Mouse (Mus musculus) Patski (cell line): ENCODE data around the gene Capn5. TPM values are rescaled to one million over a fixed set of nuclear protein-coding genes. Genes with fewer than 3 reads are reported as not detected.
A peak's percentile ranks its signal among the peaks of the same experiment; 100 is the strongest.

Experiments used
- ATAC-seq: fragments of 100-300 bp; one replicate; pipeline ENCODE4 v1.8.0; 2021
- CTCF ChIA-PET: fragments of 350-600 bp; sonication (Branson Sonifier 250); formaldehyde crosslinking; loops from one replicate; lab custom pipeline; 2022; ENCODE audit warnings: inconsistent platforms; lab: Charles Lee
- POLR2A ChIA-PET: fragments of 350-600 bp; sonication (Branson Sonifier 250); formaldehyde crosslinking; loops from one replicate; lab custom pipeline; 2022; ENCODE audit warnings: antibody characterized with exemption, inconsistent platforms; lab: Charles Lee
- DNase-seq: peaks from one replicate; pipeline ENCODE4 v3.0.0-alpha.2; 2011; ENCODE audit warnings: low read depth, low spot score
- H3K27me3 ChIP-seq: fragments of 371-371 bp; one replicate; pipeline ENCODE4 v1.5.1; 2021
- CTCF ChIP-seq: fragments of 100-300 bp; IDR thresholded peaks from one replicate; pipeline ENCODE4 v1.5.1; 2021
- in situ Hi-C: fragments of 300-500 bp; cut with MboI; formaldehyde crosslinking; loops from 3 replicates; pipeline ENCODE4 v1.11.1; 2018; ENCODE audit warnings: low pct_unique_long_range_greater_than_20kb, mixed read lengths
- polyA plus RNA-seq: library from polyadenylated mRNA; unstranded; gene quantifications from one replicate; pipeline ENCODE4 v1.2.3, GENCODE M21; 2021

Capn5 gene
- polyA plus RNA-seq, 1 experiment from 2014 or later, result 69.8 TPM

- ChIA-PET POLR2A (no interaction called here), CTCF (interaction anchor here (0.8 to 1.9 kb wide), 3 partner anchors 9 to 16 kb away, joined by 3 to 7 read pairs (median 3); no protein-coding TSS in a partner anchor)
- H3K27me3 ChIP-seq, result no peaks in the 10 kb centered on the region
- no peak for ATAC-seq
- in situ Hi-C loops, result no loop called here
- DNase-seq, result no peak
- no peak for TF ChIP-seq CTCF
Observed at GRCm38 (mm10) chr7:98084541-98085293, 93.4 kb downstream of the Capn5 start.

- in situ Hi-C loops, result no loop called here
- DNase-seq, result no peak
- no peak for ATAC-seq
- no peak for TF ChIP-seq CTCF
- ChIA-PET POLR2A (no interaction called here), CTCF (no interaction called here)
- H3K27me3 ChIP-seq, result no peaks in the 10 kb centered on the region
Observed at GRCm38 (mm10) chr7:98082376-98082775, 95.7 kb downstream of the Capn5 start.

- in situ Hi-C loops, result no loop called here
- TF ChIP-seq CTCF, result no peak
- no peak for DNase-seq
- ATAC-seq, result no peak
- ChIA-PET POLR2A (interaction anchor here (0.6 kb wide), 1 partner anchor 9 kb away, joined by 3 read pairs; no protein-coding TSS in a partner anchor), CTCF (no interaction called here)
- H3K27me3 ChIP-seq, result no peaks in the 10 kb centered on the region
Observed at GRCm38 (mm10) chr7:98077453-98077852, 100.6 kb downstream of the Capn5 start.

- CTCF ChIA-PET, result interaction anchor here (0.7 to 1.7 kb wide), 5 partner anchors 8 to 55 kb away, joined by 3 to 7 read pairs (median 4); no protein-coding TSS in a partner anchor
- H3K27me3 ChIP-seq, result peaks cover 2% of the 10 kb centered on the region
- TF ChIP-seq CTCF, result no peak
- in situ Hi-C loops, result loop anchor here (5.0 kb wide), 1 partner anchor 51 kb away; no protein-coding TSS in a partner anchor
- DNase-seq (peak; percentile 9), ATAC-seq (no peak)
- POLR2A ChIA-PET, result no interaction called here
Observed at GRCm38 (mm10) chr7:98071620-98072019, 106.5 kb downstream of the Capn5 start.

Other genes starting within 250 kb of the Capn5 start
- gene Myo7a, start 58.8 kb downstream of the Capn5 start, polyA plus RNA-seq, result 4.0 TPM
- gene Omp, start 32.8 kb downstream of the Capn5 start, polyA plus RNA-seq, result 0.62 TPM
- gene B3gnt6, start 21.2 kb upstream of the Capn5 start, polyA plus RNA-seq, result 0.12 TPM
- gene Acer3, start 142.9 kb upstream of the Capn5 start, polyA plus RNA-seq, result 67.8 TPM
- 22.5 TPM for gene Tsku, start 183.1 kb upstream of the Capn5 start, polyA plus RNA-seq